Mouse (Mus musculus) ES-Bruce4 (cell line): ENCODE measurements around the gene Cavin2.

Experiments used
- EP300 ChIP-seq: IDR thresholded peaks from 2 replicates; pipeline ENCODE4 v1.6.1; 2011; ENCODE audit warnings: low read depth, low read length; ENCODE audit not compliant: insufficient read depth
- POLR2A ChIP-seq: IDR thresholded peaks from one replicate; pipeline ENCODE4 v1.8.1; 2011; ENCODE audit warnings: low read length; ENCODE audit not compliant: insufficient read depth

- TF ChIP-seq EP300 = no peak
- TF ChIP-seq POLR2A = no peak
These were observed 55.2 kb downstream of the Cavin2 start for GRCm38 (mm10) chr1:51344160-51344559.
